Mouse (Mus musculus): ENCODE measurements around the gene Mto1. TPM values are rescaled to one million over a fixed set of nuclear protein-coding genes. Genes with fewer than 3 reads are reported as not detected.
A peak's percentile ranks its signal among the peaks of the same experiment; 100 is the strongest.

Gene Mto1
- total and polyA plus RNA-seq, 3 experiments = 13.8 to 22.9 (median 22.5) TPM

GRCm38 (mm10) chr9:78439426-78439825 lies 8.6 kb upstream of the Mto1 start (continued):
- TF ChIP-seq ZKSCAN1 (IDR thresholded peaks at IDR 0.05; ENCODE audit: borderline replicate concordance, low read depth, low read length) (no peak), MYC (IDR thresholded peaks at IDR 0.05; ENCODE audit: low read depth, low read length) (0 out of 2 replicates have a peak, but pooled peaks have one; percentile 24), MAFK (IDR thresholded peaks at IDR 0.05; ENCODE audit: insufficient replicate concordance, low read length) (peak; percentile 92), ZMIZ1 (IDR thresholded peaks at IDR 0.05; ENCODE audit: low read depth, low read length) (no peak), IRF4 (IDR thresholded peaks at IDR 0.05; ENCODE audit: low read depth, low read length) (no peak), RAD21 (IDR thresholded peaks at IDR 0.05; ENCODE audit: low read depth, low read length) (peak; percentile 41), TCF12 (IDR thresholded peaks at IDR 0.05; ENCODE audit: low read depth, low read length) (0 out of 2 replicates have a peak, but pooled peaks have one; percentile 23), ELF1 (IDR thresholded peaks at IDR 0.05; ENCODE audit: low read depth, low read length) (no peak), MEF2A (IDR thresholded peaks at IDR 0.05; ENCODE audit: borderline replicate concordance, low read depth, low read length) (no peak), PAX5 (IDR thresholded peaks at IDR 0.05; ENCODE audit: low read length) (no peak), E2F4 (IDR thresholded peaks at IDR 0.05; ENCODE audit: insufficient replicate concordance, low read depth, low read length) (no peak), POLR2AphosphoS2 (IDR thresholded peaks at IDR 0.05; ENCODE audit: low read depth, low read length) (no peak)

GRCm38 (mm10) chr9:78442237-78442578 lies 5.8 kb upstream of the Mto1 start:
- TF ChIP-seq CHD1 (IDR thresholded peaks at IDR 0.05; ENCODE audit: low read depth, low read length) = no peak
- Histone ChIP-seq H3K4me3 (replicated peaks in 1 of 3; ENCODE audit: low read depth in 2 of 3, low read length in 2 of 3, poor library complexity in 1 of 3) (no peak overlapping the region), H3K4me1 (ENCODE audit: control insufficient read depth in 1 of 2, insufficient read depth in 2 of 2) (peaks cover 0 to 8% of the 10 kb centered on the region in 2 experiments; a peak in 1 of 4 replicates), H3K79me2 (replicated peaks; ENCODE audit: control insufficient read depth, extremely low read depth, insufficient read depth, poor library complexity, severe bottlenecking) (no peaks in the 10 kb centered on the region), H3K27me3 (replicated peaks) (peaks cover 78% of the 10 kb centered on the region), H3K9me3 (replicated peaks; ENCODE audit: low read length) (peaks cover 27% of the 10 kb centered on the region), H3K36me3 (replicated peaks in 1 of 2; ENCODE audit: control insufficient read depth in 1 of 2, insufficient read depth in 1 of 2, low read length in 1 of 2) (no peaks in the 10 kb centered on the region), H3K4me2 (ENCODE audit: insufficient read depth, low read depth, poor library complexity, severe bottlenecking) (no peak overlapping the region), H3K9ac (ENCODE audit: insufficient read depth, low read depth) (no peak overlapping the region), H3K27ac (ENCODE audit: insufficient read depth, low read depth) (no peak overlapping the region)
- dilution Hi-C loops (cut with MboI; ENCODE audit: extremely low pct_ligation_motif_present, extremely low pct_unique_long_range_greater_than_20kb, low sequenced_read_pairs) = no loop called here
- in situ Hi-C loops (cut with MboI; ENCODE audit: low pct_ligation_motif_present, low pct_unique_long_range_greater_than_20kb, low sequenced_read_pairs) = no loop called here
- no peak for DNase-seq (ENCODE audit: extremely low read depth)

- Histone ChIP-seq H3K36me3 (replicated peaks in 1 of 2; ENCODE audit: control insufficient read depth in 1 of 2, insufficient read depth in 1 of 2, low read length in 1 of 2) (no peaks in the 10 kb centered on the region), H3K4me3 (replicated peaks in 1 of 3; ENCODE audit: low read depth in 2 of 3, low read length in 2 of 3, poor library complexity in 1 of 3) (no peak within 1 kb of the TSS), H3K4me2 (ENCODE audit: insufficient read depth, low read depth, poor library complexity, severe bottlenecking) (no peak within 1 kb of the TSS), H3K9me3 (replicated peaks; ENCODE audit: low read length) (peaks cover 27% of the 10 kb centered on the region), H3K79me2 (replicated peaks; ENCODE audit: control insufficient read depth, extremely low read depth, insufficient read depth, poor library complexity, severe bottlenecking) (no peaks in the 10 kb centered on the region), H3K4me1 (ENCODE audit: control insufficient read depth in 1 of 2, insufficient read depth in 2 of 2) (peaks cover 0 to 11% of the 10 kb centered on the region in 2 experiments; a peak in 2 of 4 replicates), H3K27ac (ENCODE audit: insufficient read depth, low read depth) (no peak within 1 kb of the TSS), H3K27me3 (replicated peaks) (peaks cover 77% of the 10 kb centered on the region), H3K9ac (ENCODE audit: insufficient read depth, low read depth) (no peak within 1 kb of the TSS)
- no peak for TF ChIP-seq TCF12 (IDR thresholded peaks at IDR 0.05; ENCODE audit: low read depth, low read length)
- no peak for TF ChIP-seq HCFC1 (IDR thresholded peaks at IDR 0.05; ENCODE audit: low read depth, low read length)
- TF ChIP-seq RAD21 (IDR thresholded peaks at IDR 0.05; ENCODE audit: low read depth, low read length) = no peak
- no peak for TF ChIP-seq POLR2AphosphoS2 (IDR thresholded peaks at IDR 0.05; ENCODE audit: low read depth, low read length)
- TF ChIP-seq MEF2A (IDR thresholded peaks at IDR 0.05; ENCODE audit: borderline replicate concordance, low read depth, low read length) = no peak
- TF ChIP-seq ZNF384 (IDR thresholded peaks at IDR 0.05; ENCODE audit: low read depth, low read length) = no peak
- TF ChIP-seq SIN3A (IDR thresholded peaks at IDR 0.05; ENCODE audit: low read length) = no peak
- TF ChIP-seq EP300 (IDR thresholded peaks at IDR 0.05; ENCODE audit: low read length) = no peak
- TF ChIP-seq JUN (IDR thresholded peaks at IDR 0.05; ENCODE audit: insufficient read depth, low read depth, low read length) = no peak
- no peak for TF ChIP-seq MXI1 (IDR thresholded peaks at IDR 0.05; ENCODE audit: low read depth, low read length)
- TF ChIP-seq MAZ (IDR thresholded peaks at IDR 0.05; ENCODE audit: low read depth, low read length) = no peak
- no peak for TF ChIP-seq TBP (conservative IDR thresholded peaks at IDR 0.05; ENCODE audit: low read depth, low read length)
- TF ChIP-seq RCOR1 (conservative IDR thresholded peaks at IDR 0.05; ENCODE audit: low read depth, low read length) = no peak
- no peak for TF ChIP-seq IRF4 (IDR thresholded peaks at IDR 0.05; ENCODE audit: low read depth, low read length)
- dilution Hi-C loops (cut with MboI; ENCODE audit: extremely low pct_ligation_motif_present, extremely low pct_unique_long_range_greater_than_20kb, low sequenced_read_pairs) = no loop called here
- DNase-seq (ENCODE audit: extremely low read depth) = no peak
- in situ Hi-C loops (cut with MboI; ENCODE audit: low pct_ligation_motif_present, low pct_unique_long_range_greater_than_20kb, low sequenced_read_pairs) = no loop called here
Observed at GRCm38 (mm10) chr9:78442579-78443392, 5.2 kb upstream of the Mto1 start, which contains the start of gene Cgas. Gene Cgas (minus strand): TSS chr9:78443237.
